Mouse (Mus musculus): ENCODE measurements at regions not wholly inside any gene's neighbourhood (a gene's known extent, or its start where the extent isn't known, plus 50 kb on each side); places are given as distances from the start of the nearest gene placed in this dataset.
A peak's percentile ranks its signal among the peaks of the same experiment; 100 is the strongest.

DNA sequence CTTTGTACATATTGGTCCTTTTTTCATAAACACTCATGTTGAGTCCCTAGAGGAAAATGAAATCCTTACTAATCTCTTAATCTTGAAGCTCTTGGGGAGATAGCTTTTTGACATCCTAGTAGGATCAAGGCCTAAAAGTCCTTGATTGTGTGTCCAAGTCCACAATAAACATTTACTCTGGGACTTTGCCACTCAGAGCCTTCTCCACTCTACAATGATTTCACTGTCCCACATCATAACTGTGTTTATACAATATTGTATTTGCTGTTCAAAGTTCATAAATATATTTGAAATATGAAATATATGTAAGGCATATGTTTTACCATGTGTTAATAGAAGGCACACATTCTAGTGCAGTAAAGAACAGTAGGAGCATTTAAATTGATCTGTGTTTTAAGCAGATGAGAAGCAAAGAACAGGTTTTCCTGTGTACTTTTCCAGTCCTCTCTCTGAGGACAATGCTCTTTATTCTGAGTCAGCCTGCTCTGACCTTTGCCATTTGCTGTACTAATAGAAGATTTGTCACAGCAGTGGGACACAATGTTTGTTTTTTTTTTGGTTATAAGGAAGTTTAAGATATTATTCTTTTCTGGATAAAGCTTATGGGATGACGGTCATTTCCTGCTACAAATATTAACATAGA is 130.7 kb upstream of the Gprin3 start:
- DNase-seq: no peak

DNA sequence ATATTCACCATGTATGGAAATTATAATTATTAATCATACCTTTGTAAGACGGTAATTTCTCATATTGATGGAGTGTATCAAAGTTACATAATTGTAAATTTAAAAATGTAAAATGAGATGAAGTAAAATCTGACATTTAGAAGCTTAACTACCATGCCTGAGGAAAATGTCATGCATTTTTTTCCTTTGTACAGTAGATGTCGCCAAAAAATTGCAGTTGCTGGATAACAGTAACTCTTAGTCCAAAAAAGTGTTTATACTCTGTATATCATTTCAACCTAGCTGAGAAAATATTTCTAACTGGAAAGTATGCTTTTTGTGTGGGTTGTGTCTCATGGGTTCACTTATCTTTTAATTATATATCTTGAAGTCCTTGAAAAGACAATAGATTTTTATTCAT is 110.9 kb upstream of the Gprin3 start:
- no peak for DNase-seq

DNA sequence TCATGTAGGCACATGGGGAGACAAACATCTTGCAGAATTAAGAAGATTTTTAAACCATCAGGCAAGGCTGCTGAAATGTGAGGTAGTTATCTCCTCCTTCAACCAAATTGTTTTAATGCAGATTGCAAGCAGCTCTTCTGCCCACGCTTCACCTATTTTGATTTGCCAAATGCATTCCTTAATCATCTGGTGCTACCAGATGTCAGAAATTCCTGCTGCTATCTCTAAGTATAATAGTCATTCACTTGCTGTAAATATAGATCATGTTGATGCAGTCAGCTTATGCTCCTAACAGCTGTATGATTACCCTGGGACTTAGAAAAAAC is 98.8 kb upstream of the Gprin3 start:
- DNase-seq: no peak

DNA sequence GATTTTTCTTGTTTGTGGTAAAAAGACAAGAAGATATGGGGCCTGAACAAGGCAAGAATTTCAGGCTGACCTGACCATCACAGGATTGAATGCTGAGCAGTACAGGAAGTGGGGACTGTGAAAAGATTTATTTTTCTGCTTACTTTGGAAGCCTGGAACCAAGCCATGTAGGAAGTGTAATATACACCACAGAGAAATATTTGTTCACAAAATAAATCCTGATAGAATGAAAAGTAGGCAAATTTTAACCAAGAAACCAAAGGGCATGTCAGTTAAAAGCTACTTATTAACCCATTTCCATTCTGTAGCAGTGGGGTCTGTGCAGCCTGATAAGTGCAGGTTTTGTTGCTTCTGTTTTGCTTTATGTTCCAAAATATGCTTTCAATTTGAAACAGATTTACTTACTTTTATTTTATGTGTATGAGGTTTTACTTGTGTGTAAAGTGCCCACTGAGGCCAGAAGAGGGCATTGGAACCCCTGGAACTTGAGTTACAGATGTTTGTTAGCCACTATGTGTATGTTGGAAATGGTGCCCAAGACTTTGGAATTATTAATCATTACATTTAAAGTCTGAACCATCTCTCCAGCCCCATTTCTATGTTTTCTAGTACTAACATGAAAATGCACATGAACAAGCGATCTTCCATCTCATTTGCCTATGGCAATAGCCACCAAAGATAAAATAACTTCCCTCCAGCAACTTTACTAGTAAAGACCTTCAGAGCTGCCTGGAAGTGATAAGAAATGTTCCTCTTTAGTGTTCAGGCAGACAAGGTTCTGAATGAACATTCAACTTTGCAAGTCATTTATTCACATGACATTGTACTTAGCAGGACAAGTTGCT is 98.2 kb upstream of the Gprin3 start:
- no peak for DNase-seq

DNA sequence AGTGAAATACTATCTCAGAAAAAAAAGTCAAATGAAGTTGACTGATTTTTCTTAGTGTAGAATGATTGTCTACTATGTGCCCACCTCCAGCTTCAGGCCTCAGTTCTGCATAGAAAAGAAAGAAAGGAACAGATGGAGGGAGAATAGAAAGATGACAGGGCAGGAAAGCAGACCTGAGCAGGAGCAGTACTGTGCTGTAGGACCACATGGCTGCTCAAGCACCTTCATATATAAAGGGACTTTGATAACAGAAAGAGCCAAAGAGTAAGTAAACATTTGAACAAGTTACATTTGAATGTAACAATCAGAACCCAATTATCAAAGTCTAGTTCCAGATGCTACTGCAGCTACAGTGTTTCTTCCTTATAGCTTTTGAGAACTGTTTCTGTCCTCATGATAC is 96.9 kb upstream of the Gprin3 start:
- no peak for DNase-seq

DNA sequence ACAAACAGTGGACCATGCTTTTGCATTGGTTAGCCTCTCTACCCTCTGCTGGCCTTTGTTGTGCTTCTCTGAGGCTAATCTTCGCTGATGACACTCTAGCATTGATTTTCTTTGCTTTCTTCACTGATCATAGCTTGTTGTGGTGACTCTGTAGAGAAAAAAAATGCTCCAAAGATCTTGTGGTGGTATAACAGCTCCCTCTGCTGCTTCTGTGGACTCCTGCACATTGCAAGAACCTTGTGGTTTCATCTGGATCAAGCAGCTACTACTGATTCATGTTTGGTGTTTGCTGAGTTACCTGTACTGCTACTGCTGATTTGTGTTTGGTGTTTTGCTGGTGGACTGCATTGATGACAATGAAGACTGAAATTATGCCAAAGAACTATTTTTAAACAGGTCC is 74.7 kb upstream of the Gprin3 start:
- DNase-seq: no peak

DNA sequence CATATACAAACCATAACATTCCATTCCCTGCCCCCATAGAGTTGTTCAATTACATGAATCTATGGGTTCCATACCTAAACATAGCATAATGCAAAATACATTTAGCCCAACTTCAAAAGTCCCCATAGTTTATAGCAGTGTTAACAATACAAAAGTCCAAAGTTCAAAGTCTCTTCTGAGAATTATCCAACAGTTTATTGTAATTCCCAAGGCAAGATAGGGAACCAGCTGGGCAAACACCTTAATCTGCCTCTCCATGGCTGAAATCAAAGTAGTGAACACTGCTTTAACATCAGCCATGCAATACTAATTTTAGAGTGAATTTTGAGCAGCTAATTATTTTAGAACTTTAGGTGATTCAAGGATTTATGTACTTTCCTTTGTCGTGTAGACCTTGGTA is 72.7 kb upstream of the Gprin3 start:
- DNase-seq: no peak

DNA sequence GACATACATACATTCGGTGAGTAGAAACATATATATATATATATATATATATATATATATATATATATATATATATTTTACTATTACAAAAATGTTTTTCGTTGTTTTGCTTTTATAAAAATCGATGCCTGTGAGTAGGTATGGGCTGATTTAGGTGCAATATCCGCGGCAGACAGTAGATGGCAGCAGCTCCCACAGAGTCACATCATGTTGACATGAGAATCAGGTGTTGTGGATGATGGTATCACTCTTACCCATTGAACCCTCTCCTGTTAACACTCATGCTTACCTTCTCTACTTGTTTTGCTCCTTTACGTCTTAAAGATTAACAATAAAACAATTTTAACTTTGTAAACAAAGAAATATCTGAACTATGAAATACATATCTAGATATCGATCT is 72.0 kb upstream of the Gprin3 start:
- DNase-seq: peak; percentile 48 to 70

DNA sequence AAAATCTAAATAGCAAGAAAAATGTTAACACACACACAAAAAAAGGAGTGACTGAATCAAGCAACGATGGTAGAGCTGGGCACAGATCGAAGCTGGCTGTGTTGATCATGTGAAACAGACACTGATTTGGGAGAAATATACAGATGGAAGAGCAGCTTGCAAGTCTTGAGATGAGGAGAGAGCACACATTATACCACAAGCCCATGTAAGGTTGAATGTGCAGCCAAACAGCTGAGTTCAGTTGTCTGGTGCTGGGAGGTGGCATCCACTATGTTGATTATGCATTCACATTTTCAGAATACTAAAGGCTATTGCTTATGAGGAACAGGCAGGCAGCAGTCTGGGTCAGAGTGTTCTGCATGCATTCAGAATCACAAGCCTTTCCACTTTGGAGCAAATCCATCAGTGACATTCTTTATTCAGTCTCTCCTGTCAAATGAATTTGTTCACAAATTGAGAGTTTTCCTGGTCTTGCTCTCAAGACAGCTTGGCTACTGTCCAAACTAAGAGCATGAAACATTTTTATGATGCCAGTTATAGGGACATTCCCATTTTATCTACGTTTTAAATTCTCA is 63.0 kb upstream of the Gprin3 start:
- peak; percentile 25 to 32 for DNase-seq

DNA sequence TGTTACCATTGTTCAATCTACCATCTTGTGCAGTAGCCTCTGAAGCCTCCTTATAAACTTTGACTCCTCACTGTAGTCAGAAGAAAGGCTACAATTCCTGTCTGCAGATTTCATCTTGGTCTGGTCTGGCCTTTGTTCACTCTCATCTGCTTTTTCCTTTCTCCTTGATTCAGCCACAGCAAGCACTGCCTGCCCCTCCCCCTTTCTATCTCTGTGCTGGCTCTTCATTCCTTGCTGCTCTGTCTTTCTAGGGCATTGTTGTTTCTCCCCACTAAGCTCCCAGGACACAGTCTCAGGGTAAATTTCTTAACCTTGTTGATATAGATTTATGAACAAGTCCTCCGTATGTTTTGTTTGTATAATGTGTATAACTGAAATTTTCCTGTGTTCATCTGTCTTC is 62.3 kb upstream of the Gprin3 start:
- no peak for DNase-seq

DNA sequence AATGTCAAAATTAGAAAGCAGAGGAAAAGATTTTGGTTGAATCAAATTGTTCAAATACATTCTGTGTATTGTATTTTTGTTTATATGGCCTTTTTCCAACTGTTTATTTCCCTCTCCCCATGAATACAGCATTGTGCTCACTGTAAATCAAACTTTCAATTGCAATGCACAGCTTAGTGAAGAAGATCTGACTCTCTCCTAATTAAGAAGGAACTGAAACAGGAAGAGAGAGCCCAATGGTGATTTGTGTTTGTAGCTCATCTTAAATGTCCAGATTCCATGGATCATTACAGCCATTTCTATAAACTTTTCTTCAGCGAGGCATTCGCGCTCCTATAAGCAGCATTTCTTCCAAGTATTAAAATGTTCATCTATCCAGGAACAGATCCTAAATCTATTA is 57.9 kb upstream of the Gprin3 start:
- no peak for DNase-seq

DNA sequence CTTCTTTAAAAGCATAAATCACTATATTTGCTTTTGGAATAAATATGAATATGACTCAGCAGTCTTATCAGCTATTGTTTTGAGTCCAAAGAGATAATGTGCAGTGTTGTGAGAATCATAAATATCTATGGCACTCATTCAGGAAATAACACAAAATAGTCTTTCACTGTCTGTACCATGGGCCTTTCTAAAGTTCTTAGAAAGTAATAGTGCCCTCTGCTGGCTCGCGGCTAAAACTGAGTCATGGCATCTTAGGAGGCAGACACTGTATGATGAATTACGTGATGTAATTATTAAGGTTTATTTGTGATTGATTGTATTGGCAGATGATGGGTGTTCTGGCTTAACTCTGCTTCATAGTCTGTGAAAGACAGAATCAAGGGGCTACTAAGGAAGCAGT is 57.5 kb upstream of the Gprin3 start:
- peak; percentile 14 to 25 for DNase-seq
